7 mouse cellular contexts compared by ENCODE assay signal in genomic region chr19:27123806-27124469, GRCm38 (mm10).
DNase-seq lines count a peak whose midpoint lies in the region; ATAC-seq and TF ChIP-seq lines count a peak whose summit lies in the region.

No protein-coding gene starts in this region.

- H3K27me3 ChIP-seq in cerebellum, adult 2 months (ENCODE audit: control insufficient read depth, insufficient read depth, low read length), result no peaks in the 10 kb centered on the region
- no peaks in the 10 kb centered on the region for H3K27me3 ChIP-seq in kidney, embryonic 16.5 days (ENCODE audit: insufficient read depth, low read length)

- TF ChIP-seq CTCF in cerebellum, adult 2 months (IDR thresholded peaks at IDR 0.05; ENCODE audit: borderline replicate concordance, insufficient read depth, low read depth, low read length), result peak; percentile 50; the same call in 1 of the 2 replicates
- TF ChIP-seq CTCF in gastrocnemius, adult 2 months (IDR thresholded peaks at IDR 0.05), result peak; percentile 73
- peak; percentile 66 for TF ChIP-seq CTCF in lung, adult 2 months (IDR thresholded peaks at IDR 0.05; ENCODE audit: insufficient read depth, low read length)

- no peak overlapping the region for H3K27ac ChIP-seq in cerebellum, adult 2 months (ENCODE audit: insufficient read depth, low read length)
- no peak overlapping the region for H3K27ac ChIP-seq in gastrocnemius, adult 2 months
- no peak overlapping the region for H3K27ac ChIP-seq in kidney, embryonic 16.5 days (ENCODE audit: low read length)

- no peaks in the 10 kb centered on the region for H3K36me3 ChIP-seq in kidney, embryonic 16.5 days (ENCODE audit: insufficient read depth, low read length)

- 0 out of 2 replicates have a peak, but pooled peaks have one; percentile 15 for ATAC-seq in kidney, embryonic 16.5 days (ENCODE audit: low FRiP score, low TSS enrichment)

- 47% methylated on average over 11 of the region's 11 CpGs for WGBS in cerebellum, adult 2 months
- 65% methylated on average over 11 of the region's 11 CpGs for whole genome bisulfite sequencing in kidney, embryonic 16.5 days
- 43% methylated on average over 11 of the region's 11 CpGs for WGBS in lung, adult 2 months

- TF ChIP-seq POLR2A in cerebellum, adult 2 months (IDR thresholded peaks at IDR 0.05; ENCODE audit: borderline replicate concordance, insufficient read depth, low read length), result no peak
- TF ChIP-seq POLR2A in lung, adult 2 months (IDR thresholded peaks at IDR 0.05; ENCODE audit: borderline replicate concordance, extremely low read depth, low read depth, low read length), result no peak

- H3K9me3 ChIP-seq in kidney, embryonic 16.5 days (ENCODE audit: low read length), result no peaks in the 10 kb centered on the region

- intact Hi-C loops in gastrocnemius, adult 2 months (cut with DNase I), result loop anchor here (2.0 to 5.0 kb wide), 3 partner anchors 98 to 293 kb away; no protein-coding TSS in a partner anchor

- peak; percentile 11 for DNase-seq in urinary bladder, postnatal 25 days (ENCODE audit: low spot score)
- no peak for DNase-seq in urinary bladder, postnatal 10 days (ENCODE audit: low spot score)
- peak; percentile 41 to 45 for DNase-seq in cerebellum, adult 2 months
- peak; percentile 78 for DNase-seq in gastrocnemius, adult 2 months
- DNase-seq in lung, adult 2 months, result peak; percentile 54
- peak; percentile 75 for DNase-seq in testis, postnatal 10 days (ENCODE audit: low spot score)

- peaks cover 8% of the 10 kb centered on the region for H3K4me1 ChIP-seq in cerebellum, adult 2 months (ENCODE audit: control insufficient read depth, insufficient read depth, low read length)
- no peaks in the 10 kb centered on the region for H3K4me1 ChIP-seq in kidney, embryonic 16.5 days (ENCODE audit: insufficient read depth, low read length)
- no peaks in the 10 kb centered on the region; the same call in none of the 2 replicates for H3K4me1 ChIP-seq in lung, adult 2 months (ENCODE audit: control insufficient read depth, insufficient read depth, low read length)

- H3K9ac ChIP-seq in kidney, embryonic 16.5 days (replicated peaks; ENCODE audit: low read length), result no peak overlapping the region

- no peak overlapping the region for H3K4me2 ChIP-seq in kidney, embryonic 16.5 days (replicated peaks; ENCODE audit: low read depth, low read length)

- no peak overlapping the region for H3K4me3 ChIP-seq in cerebellum, adult 2 months (replicated peaks; ENCODE audit: insufficient read depth, low read depth, low read length)
- no peak overlapping the region for H3K4me3 ChIP-seq in gastrocnemius, adult 2 months
- no peak overlapping the region for H3K4me3 ChIP-seq in kidney, embryonic 16.5 days (ENCODE audit: low read length)
- no peak overlapping the region for H3K4me3 ChIP-seq in lung, adult 2 months (replicated peaks; ENCODE audit: extremely low read depth, low read depth, low read length)
